Mouse (Mus musculus) hindbrain, embryonic 15.5 days (tissue): ENCODE results near the gene Fahd1. TPM values are rescaled to one million over a fixed set of nuclear protein-coding genes. Genes with fewer than 3 reads are reported as not detected.
A peak's percentile ranks its signal among the peaks of the same experiment; 100 is the strongest.

ENCODE experiments used
- ATAC-seq: fragments of 200-750 bp; cut with Nextera tagmentation; 2 replicates; pipeline ENCODE4 v1.8.0; 2017; ENCODE audit warnings: low read depth, moderate number of reproducible peaks, moderate TSS enrichment; ENCODE audit not compliant: low FRiP score
- H3K27ac ChIP-seq: fragments of 300-500 bp; sonication (generic); replicated peaks from 2 replicates; pipeline ENCODE4 v1.5.1; 2015; ENCODE audit warnings: mild to moderate bottlenecking, inconsistent platforms
- H3K27me3 ChIP-seq: fragments of 300-500 bp; sonication (generic); 2 replicates; pipeline ENCODE4 v1.6.1; 2015; ENCODE audit warnings: control low read depth, inconsistent platforms
- H3K36me3 ChIP-seq: fragments of 300-500 bp; sonication (generic); 2 replicates; pipeline ENCODE4 v1.6.1; 2015; ENCODE audit warnings: control low read depth, inconsistent platforms
- H3K4me1 ChIP-seq: fragments of 300-500 bp; sonication (generic); replicated peaks from 2 replicates; pipeline ENCODE4 v1.6.1; 2015; ENCODE audit warnings: control low read depth, inconsistent platforms
- H3K4me2 ChIP-seq: fragments of 300-500 bp; sonication (generic); 2 replicates; pipeline ENCODE4 v1.6.1; 2015; ENCODE audit warnings: moderate library complexity, mild to moderate bottlenecking, inconsistent platforms
- H3K4me3 ChIP-seq: fragments of 300-500 bp; sonication (generic); 2 replicates; pipeline ENCODE4 v1.5.1; 2015; ENCODE audit warnings: mild to moderate bottlenecking, inconsistent platforms
- H3K9ac ChIP-seq: fragments of 300-500 bp; sonication (generic); 2 replicates; pipeline ENCODE4 v1.6.1; 2015; ENCODE audit warnings: inconsistent platforms
- H3K9me3 ChIP-seq: fragments of 300-500 bp; sonication (generic); 2 replicates; pipeline ENCODE4 v1.6.1; 2016; ENCODE audit warnings: control low read depth, inconsistent platforms
- WGBS: fragments of 180-500 bp; shearing (Covaris S2); methylation state at CpG from one replicate; pipeline ENCODE4 v1.1.7; 2015; 5-methylcytosine and 5-hydroxymethylcytosine counted together
- polyA plus RNA-seq: library from polyadenylated mRNA; unstranded; fragments of >200 nt; fragmentation: Nextera tagmentation; extraction: Ambion mirVana; gene quantifications from 2 replicates; pipeline ENCODE4 v1.2.1, GENCODE M21; 2015

Fahd1 gene
- polyA plus RNA-seq, 1 experiment from 2014 or later: 20.5 TPM

GRCm38 (mm10) chr17:24856589-24856988 is 6.4 kb upstream of the Fahd1 start:
- WGBS: 91% methylated on average over 13 of the region's 13 CpGs
- no peak overlapping the region for H3K9ac ChIP-seq
- no peak overlapping the region for H3K4me3 ChIP-seq
- no peak overlapping the region for H3K4me2 ChIP-seq
- H3K4me1 ChIP-seq: peaks cover 3% of the 10 kb centered on the region
- peaks cover 24% of the 10 kb centered on the region for H3K36me3 ChIP-seq
- ATAC-seq: no peak
- no peaks in the 10 kb centered on the region for H3K9me3 ChIP-seq
- H3K27me3 ChIP-seq: peaks cover 2% of the 10 kb centered on the region; the same call in 1 of the 2 replicates
- H3K27ac ChIP-seq: no peak overlapping the region

DNA sequence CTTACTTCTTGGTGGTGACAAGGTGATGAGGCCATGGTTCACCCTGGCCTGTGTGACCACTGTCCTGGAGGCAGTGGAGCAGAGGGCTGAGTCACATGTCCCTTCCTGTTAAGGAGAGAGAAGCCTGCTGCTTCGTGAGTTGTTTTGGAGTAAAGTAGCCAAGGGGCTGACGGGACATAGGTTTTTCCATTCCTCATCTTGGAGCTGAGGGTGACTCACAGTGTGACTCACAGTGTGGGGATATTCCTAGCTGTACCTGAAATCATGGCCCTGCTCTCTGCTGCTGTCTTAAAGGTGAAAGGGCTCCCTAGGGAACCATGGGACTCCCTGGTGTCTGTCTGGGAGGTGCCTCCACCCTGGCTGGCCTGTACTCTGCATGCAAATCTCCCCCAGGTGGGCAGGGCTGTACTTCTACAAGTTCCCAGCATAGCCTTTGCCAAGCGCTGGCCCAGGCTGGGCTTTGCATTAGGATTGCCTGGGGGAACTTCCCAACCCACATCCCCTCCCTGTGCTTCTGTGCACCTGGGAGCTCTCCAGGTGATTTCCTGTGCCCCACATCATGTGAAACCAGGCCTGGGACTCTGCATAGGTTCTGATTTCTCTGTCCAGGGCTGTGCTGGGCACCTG is 5.8 kb upstream of the Fahd1 start:
- 91% methylated on average over 3 of the region's 3 CpGs for WGBS
- H3K9ac ChIP-seq: no peak overlapping the region
- H3K27me3 ChIP-seq: peaks cover 3% of the 10 kb centered on the region; the same call in 1 of the 2 replicates
- no peak overlapping the region for H3K27ac ChIP-seq
- peaks cover 20% of the 10 kb centered on the region for H3K36me3 ChIP-seq
- no peaks in the 10 kb centered on the region for H3K9me3 ChIP-seq
- ATAC-seq: no peak
- no peak overlapping the region for H3K4me2 ChIP-seq
- H3K4me1 ChIP-seq: peaks cover 10% of the 10 kb centered on the region
- H3K4me3 ChIP-seq: no peak overlapping the region

DNA sequence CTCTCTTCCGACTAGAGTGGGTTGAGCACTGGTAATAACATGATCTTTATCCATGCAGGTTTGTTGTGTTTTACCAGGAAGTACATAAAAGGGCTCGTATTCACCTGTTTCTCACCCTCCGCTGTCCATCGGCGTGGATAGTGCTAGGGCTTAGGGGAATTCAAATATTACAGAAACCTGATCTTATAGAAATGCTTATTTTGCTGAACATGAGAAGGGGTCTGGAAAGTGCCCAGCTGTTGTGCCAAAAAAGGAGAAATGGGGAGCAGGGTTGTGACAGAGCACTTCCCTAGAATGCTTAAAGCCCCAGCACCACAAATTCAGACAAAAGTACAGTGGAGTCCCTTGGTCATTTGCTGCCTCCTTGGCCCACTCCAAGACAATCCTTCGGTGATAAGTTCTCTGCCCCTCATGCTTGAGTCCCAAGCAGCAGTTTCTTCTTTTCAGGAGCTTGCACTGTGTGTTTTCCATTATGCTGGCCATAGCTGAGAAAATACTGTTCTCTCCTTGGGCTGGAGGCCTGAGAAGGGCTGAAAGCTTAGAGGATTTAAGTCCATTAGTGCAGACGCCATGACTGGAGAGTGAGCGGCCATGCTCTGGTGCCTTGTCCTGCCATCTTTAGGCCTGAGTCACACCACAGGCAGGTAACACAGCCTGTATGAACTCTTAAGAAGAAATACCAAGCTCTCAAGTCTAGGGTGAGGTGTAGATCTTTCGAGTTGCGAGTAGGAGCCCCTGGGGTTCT is 1.4 kb upstream of the Fahd1 start:
- ATAC-seq: no peak
- Histone ChIP-seq H3K27me3 (peaks cover 3% of the 10 kb centered on the region; the same call in 1 of the 2 replicates), H3K9me3 (no peaks in the 10 kb centered on the region), H3K4me2 (peak overlapping the region; percentile 93), H3K9ac (peak overlapping the region; percentile 67), H3K4me1 (peaks cover 25% of the 10 kb centered on the region), H3K4me3 (peak overlapping the region; percentile 94), H3K27ac (no peak overlapping the region), H3K36me3 (peaks cover 20% of the 10 kb centered on the region)
- WGBS: 82% methylated on average over 10 of the region's 10 CpGs

- Histone ChIP-seq H3K36me3 (peaks cover 15% of the 10 kb centered on the region), H3K27me3 (peaks cover 3% of the 10 kb centered on the region; the same call in 1 of the 2 replicates), H3K4me3 (peak overlapping the region; percentile 94), H3K9ac (peak overlapping the region; percentile 67), H3K4me1 (peaks cover 25% of the 10 kb centered on the region), H3K9me3 (no peaks in the 10 kb centered on the region), H3K4me2 (peak overlapping the region; percentile 93), H3K27ac (peak overlapping the region; percentile 98)
- WGBS: 1% methylated on average over 20 of the region's 20 CpGs
- no peak for ATAC-seq
Observed at GRCm38 (mm10) chr17:24850773-24851127, 586 bp upstream of the Fahd1 start.

DNA sequence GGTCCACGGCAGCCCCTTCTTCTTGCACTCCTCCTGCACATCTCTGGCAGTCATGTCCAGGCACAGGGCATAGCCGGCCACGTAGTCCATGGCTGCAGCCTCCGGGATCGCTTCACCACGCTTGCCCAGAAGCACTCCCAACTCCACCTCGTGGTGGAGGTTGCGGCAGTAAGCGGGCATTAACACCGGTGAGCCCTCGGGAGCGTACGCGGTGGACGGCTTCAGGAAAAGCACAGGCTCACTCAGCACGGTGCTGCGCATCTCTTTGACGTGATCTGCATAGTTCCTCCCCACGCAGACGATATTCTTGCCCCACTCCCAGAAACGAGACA is 465 bp downstream of the Fahd1 start:
- no peaks in the 10 kb centered on the region for H3K9me3 ChIP-seq
- H3K27me3 ChIP-seq: peaks cover 3% of the 10 kb centered on the region; the same call in 1 of the 2 replicates
- H3K4me3 ChIP-seq: peak overlapping the region; percentile 94
- ATAC-seq: no peak; the same call in 1 of the 2 replicates
- peak overlapping the region; percentile 98 for H3K27ac ChIP-seq
- under 1% methylated on average over 21 of the region's 21 CpGs for WGBS
- peak overlapping the region; percentile 82 for H3K9ac ChIP-seq
- H3K4me1 ChIP-seq: peaks cover 25% of the 10 kb centered on the region
- peaks cover 15% of the 10 kb centered on the region for H3K36me3 ChIP-seq
- peak overlapping the region; percentile 93 for H3K4me2 ChIP-seq

DNA sequence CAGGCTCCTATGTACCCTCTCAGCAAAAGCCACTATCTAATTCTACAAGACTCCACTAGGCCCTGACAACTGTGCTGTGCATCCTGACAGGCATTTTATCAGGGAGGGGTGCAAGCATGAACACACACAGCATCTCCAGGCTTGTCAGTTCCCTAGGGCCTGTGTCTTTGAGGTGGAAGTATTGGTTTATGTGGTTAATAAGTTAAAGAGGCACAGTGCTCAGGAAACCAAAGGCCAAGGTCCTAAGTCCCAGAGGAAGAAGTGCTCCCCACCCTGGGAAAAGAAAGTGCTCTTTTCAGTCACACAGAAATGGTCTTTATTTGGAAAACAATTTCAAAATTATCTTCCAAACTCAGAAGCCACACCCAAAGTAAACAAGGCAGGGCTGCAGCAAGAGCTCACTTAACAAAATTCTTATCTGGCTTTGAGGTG is 1.5 kb downstream of the Fahd1 start:
- Histone ChIP-seq H3K27me3 (peaks cover 6% of the 10 kb centered on the region; the same call in 1 of the 2 replicates), H3K9ac (0 out of 2 replicates have a peak overlapping the region, but pooled peaks have one; percentile 16), H3K4me3 (peak overlapping the region; percentile 94), H3K4me2 (peak overlapping the region; percentile 93), H3K36me3 (peaks cover 6% of the 10 kb centered on the region), H3K4me1 (peaks cover 25% of the 10 kb centered on the region), H3K9me3 (no peaks in the 10 kb centered on the region), H3K27ac (no peak overlapping the region)
- no peak for ATAC-seq

DNA sequence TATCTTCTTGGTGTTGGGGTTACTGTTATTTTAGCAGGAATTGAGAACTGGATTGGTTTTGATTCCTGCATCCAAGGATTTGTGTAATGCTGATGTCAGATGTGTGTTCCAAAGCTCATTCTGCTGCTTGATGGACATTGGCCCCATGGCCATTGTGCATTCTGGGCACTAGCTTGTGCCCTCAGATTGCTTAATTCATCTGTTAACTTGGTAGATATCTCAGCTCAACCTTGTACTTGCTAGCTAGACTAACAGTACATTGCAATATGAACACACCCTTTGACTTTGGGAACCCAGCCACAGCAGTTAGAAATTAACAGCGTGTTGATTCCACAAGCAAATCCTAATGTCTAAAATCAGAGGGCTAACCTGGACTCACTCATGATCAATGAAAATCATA is 2.8 kb downstream of the Fahd1 start:
- 90% methylated on average over 1 of the region's 1 CpGs for WGBS
- H3K4me3 ChIP-seq: no peak overlapping the region
- peaks cover 25% of the 10 kb centered on the region for H3K4me1 ChIP-seq
- no peaks in the 10 kb centered on the region for H3K9me3 ChIP-seq
- no peak overlapping the region for H3K4me2 ChIP-seq
- ATAC-seq: no peak
- H3K9ac ChIP-seq: no peak overlapping the region
- H3K27ac ChIP-seq: no peak overlapping the region
- no peaks in the 10 kb centered on the region for H3K36me3 ChIP-seq
- peaks cover 6% of the 10 kb centered on the region; the same call in 1 of the 2 replicates for H3K27me3 ChIP-seq

DNA sequence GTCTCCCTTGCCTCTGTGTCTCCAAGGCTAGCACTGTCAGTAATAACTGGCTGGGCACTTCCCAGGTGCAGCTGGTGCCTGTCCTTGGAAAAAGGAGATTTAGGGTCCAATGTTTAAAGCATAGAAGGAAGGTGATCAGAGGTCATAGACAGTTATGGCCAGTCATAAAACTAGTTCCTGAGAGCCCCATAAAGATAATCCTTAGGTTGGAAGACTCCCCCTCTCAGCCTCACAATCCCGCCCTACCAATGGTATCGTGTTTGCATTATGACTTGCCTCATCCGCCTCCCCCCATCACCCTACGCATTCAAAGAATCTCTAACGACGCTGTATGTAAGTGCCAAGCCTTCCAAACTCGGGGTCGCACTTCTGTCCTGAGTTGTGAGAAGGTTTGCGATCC is 5.6 kb downstream of the Fahd1 start:
- 59% methylated on average over 9 of the region's 9 CpGs for WGBS
- H3K4me3 ChIP-seq: no peak overlapping the region
- peaks cover 13% of the 10 kb centered on the region for H3K4me1 ChIP-seq
- H3K9me3 ChIP-seq: no peaks in the 10 kb centered on the region
- ATAC-seq: no peak
- H3K36me3 ChIP-seq: no peaks in the 10 kb centered on the region
- no peak overlapping the region for H3K9ac ChIP-seq
- no peak overlapping the region for H3K27ac ChIP-seq
- peaks cover 11% of the 10 kb centered on the region for H3K27me3 ChIP-seq
- no peak overlapping the region for H3K4me2 ChIP-seq

DNA sequence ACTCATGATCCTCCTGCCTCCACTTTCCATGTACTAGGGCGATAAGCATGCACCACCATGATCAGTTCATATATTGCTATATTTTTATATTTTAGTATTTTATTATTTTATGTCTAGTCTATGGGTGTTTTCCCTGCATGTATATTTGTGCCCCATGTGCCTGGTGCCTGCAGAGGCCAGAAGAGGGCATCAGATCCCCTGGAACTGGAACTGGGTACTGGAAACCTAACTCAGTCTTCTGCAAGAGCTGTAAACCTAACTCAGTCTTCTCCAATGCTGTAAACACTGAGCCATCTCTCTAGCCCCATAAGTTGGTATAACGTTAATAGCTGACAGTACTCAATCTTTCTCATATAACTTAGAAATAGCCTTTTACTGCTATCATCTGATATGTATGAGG is 7.5 kb downstream of the Fahd1 start:
- Histone ChIP-seq H3K27me3 (peaks cover 11% of the 10 kb centered on the region), H3K9ac (no peak overlapping the region), H3K4me1 (no peaks in the 10 kb centered on the region), H3K4me3 (no peak overlapping the region), H3K4me2 (no peak overlapping the region), H3K27ac (no peak overlapping the region), H3K36me3 (no peaks in the 10 kb centered on the region), H3K9me3 (no peaks in the 10 kb centered on the region)
- WGBS: 65% methylated on average over 2 of the region's 2 CpGs
- ATAC-seq: no peak

- H3K4me2 ChIP-seq: no peak overlapping the region
- H3K27me3 ChIP-seq: peaks cover 11% of the 10 kb centered on the region
- no peak overlapping the region for H3K4me3 ChIP-seq
- no peak for ATAC-seq
- no peak overlapping the region for H3K9ac ChIP-seq
- H3K27ac ChIP-seq: no peak overlapping the region
- no peaks in the 10 kb centered on the region for H3K4me1 ChIP-seq
- 58% methylated on average over 4 of the region's 4 CpGs for WGBS
- no peaks in the 10 kb centered on the region for H3K9me3 ChIP-seq
- no peaks in the 10 kb centered on the region for H3K36me3 ChIP-seq
Observed at GRCm38 (mm10) chr17:24841133-24841532, 9.0 kb downstream of the Fahd1 start.

GRCm38 (mm10) chr17:24840341-24840740 is 9.8 kb downstream of the Fahd1 start:
- peaks cover 14% of the 10 kb centered on the region for H3K27me3 ChIP-seq
- H3K36me3 ChIP-seq: no peaks in the 10 kb centered on the region
- H3K9me3 ChIP-seq: no peaks in the 10 kb centered on the region
- no peak overlapping the region for H3K9ac ChIP-seq
- no peak overlapping the region for H3K27ac ChIP-seq
- WGBS: 67% methylated on average over 5 of the region's 5 CpGs
- H3K4me2 ChIP-seq: no peak overlapping the region
- no peak for ATAC-seq
- no peaks in the 10 kb centered on the region for H3K4me1 ChIP-seq
- no peak overlapping the region for H3K4me3 ChIP-seq

GRCm38 (mm10) chr17:24839842-24840241 is 10.3 kb downstream of the Fahd1 start, which contains the start of gene Hagh:
Hagh (plus strand) TSS chr17:24840143.
- no peak for ATAC-seq
- Histone ChIP-seq H3K9ac (no peak within 1 kb of the TSS), H3K36me3 (no peaks in the 10 kb centered on the region), H3K4me3 (no peak within 1 kb of the TSS), H3K9me3 (no peaks in the 10 kb centered on the region), H3K4me1 (no peaks in the 10 kb centered on the region), H3K27me3 (peaks cover 15% of the 10 kb centered on the region), H3K27ac (no peak within 1 kb of the TSS), H3K4me2 (no peak within 1 kb of the TSS)
- WGBS: 77% methylated on average over 8 of the region's 8 CpGs
